Comparison of ENCODE assay signal across 8 mouse cellular contexts in the genomic region with DNA sequence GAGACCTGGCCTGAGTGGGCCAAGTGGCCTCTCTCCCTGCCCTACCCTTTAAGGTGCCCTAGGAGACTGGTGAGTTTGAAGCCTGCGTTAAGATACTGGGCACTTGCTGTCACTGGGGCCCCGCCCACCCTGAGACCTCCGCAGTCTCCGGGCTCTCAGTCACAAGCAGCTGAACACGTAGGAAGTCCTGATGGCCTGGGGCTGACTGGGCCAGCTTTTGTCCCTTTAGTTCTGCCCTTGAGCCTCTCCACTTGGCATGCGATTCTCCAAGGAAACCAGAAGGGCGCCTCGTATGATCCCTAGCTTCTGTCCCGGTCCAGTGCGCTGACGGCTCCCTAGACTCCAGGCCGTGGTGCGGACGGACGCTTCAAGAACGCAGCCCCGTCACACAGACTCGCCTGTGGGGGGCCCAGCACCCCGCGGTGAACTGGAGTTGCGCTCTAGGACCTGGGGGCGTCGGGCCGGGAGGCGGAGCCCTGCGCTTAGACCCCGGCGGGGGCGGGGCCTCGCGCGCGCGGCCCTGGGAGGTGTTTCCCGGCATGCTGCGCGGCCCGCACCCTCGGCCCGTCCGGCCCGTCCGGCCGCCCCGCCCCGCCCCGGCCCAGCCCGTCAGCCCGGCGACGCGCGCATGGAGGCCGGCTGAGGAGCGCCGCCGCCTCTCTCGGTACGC. TPM values are rescaled to one million over a fixed set of nuclear protein-coding genes. Genes with fewer than 3 reads are reported as not detected.
A peak's percentile ranks its signal among the peaks of the same experiment; 100 is the strongest.
DNase-seq lines count a peak whose midpoint lies in the region; ATAC-seq lines count a peak whose summit lies in the region.

No protein-coding gene starts in this region.

- H3K27ac ChIP-seq in embryonic facial prominence, embryonic 11.5 days (replicated peaks; ENCODE audit: low read depth, low read length): peak overlapping the region; percentile 56
- peak overlapping the region; percentile 76 for H3K27ac ChIP-seq in limb, embryonic 13.5 days
- peak overlapping the region; percentile 90 for H3K27ac ChIP-seq in midbrain, embryonic 15.5 days

- ATAC-seq in embryonic facial prominence, embryonic 11.5 days (replicated peaks; ENCODE audit: insufficient number of reproducible peaks, low FRiP score, low TSS enrichment, low read depth): peak; percentile 86
- peak; percentile 94 for ATAC-seq in limb, embryonic 13.5 days (ENCODE audit: low FRiP score, low read depth)
- ATAC-seq in midbrain, embryonic 15.5 days (replicated peaks): peak; percentile 87

- H3K4me2 ChIP-seq in embryonic facial prominence, embryonic 11.5 days (ENCODE audit: low read depth, low read length): peak overlapping the region; percentile 89
- H3K4me2 ChIP-seq in limb, embryonic 13.5 days (replicated peaks): peak overlapping the region; percentile 95
- H3K4me2 ChIP-seq in midbrain, embryonic 15.5 days: peak overlapping the region; percentile 88

- peak; percentile 94 for DNase-seq in 3134 (ENCODE audit: extremely low read depth, insufficient read length, low spot score)
- peak; percentile 93 for DNase-seq in adrenal gland, postnatal 25 days
- peak; percentile 95 for DNase-seq in embryonic facial prominence, embryonic 11.5 days (ENCODE audit: low spot score)
- DNase-seq in heart, adult 11 months: peak; percentile 99
- DNase-seq in kidney, adult 18-20 months: peak; percentile 91
- peak; percentile 78 to 84 for DNase-seq in spleen, adult 18-20 months

- H3K36me3 ChIP-seq in embryonic facial prominence, embryonic 11.5 days (replicated peaks; ENCODE audit: control insufficient read depth, insufficient read depth, low read depth, low read length): no peaks in the 10 kb centered on the region
- peaks cover 10% of the 10 kb centered on the region; the same call in 1 of the 2 replicates for H3K36me3 ChIP-seq in limb, embryonic 13.5 days
- peaks cover 2% of the 10 kb centered on the region; the same call in 1 of the 2 replicates for H3K36me3 ChIP-seq in midbrain, embryonic 15.5 days (replicated peaks)

- peak overlapping the region; percentile 86 for H3K9ac ChIP-seq in embryonic facial prominence, embryonic 11.5 days (replicated peaks; ENCODE audit: low read length)
- H3K9ac ChIP-seq in limb, embryonic 13.5 days: peak overlapping the region; percentile 92
- peak overlapping the region; percentile 91 for H3K9ac ChIP-seq in midbrain, embryonic 15.5 days

- peaks cover 7% of the 10 kb centered on the region for H3K4me1 ChIP-seq in embryonic facial prominence, embryonic 11.5 days (ENCODE audit: control insufficient read depth, insufficient read depth, low read length)
- peaks cover 39% of the 10 kb centered on the region for H3K4me1 ChIP-seq in limb, embryonic 13.5 days
- H3K4me1 ChIP-seq in midbrain, embryonic 15.5 days: peaks cover 37% of the 10 kb centered on the region

- H3K4me3 ChIP-seq in embryonic facial prominence, embryonic 11.5 days (ENCODE audit: low read depth, low read length): peak overlapping the region; percentile 86
- peak overlapping the region; percentile 85 for H3K4me3 ChIP-seq in limb, embryonic 13.5 days
- peak overlapping the region; percentile 78 for H3K4me3 ChIP-seq in midbrain, embryonic 15.5 days

- under 1% methylated on average over 48 of the region's 59 CpGs for WGBS in embryonic facial prominence, embryonic 11.5 days
- WGBS in limb, embryonic 13.5 days: 2% methylated on average over 34 of the region's 59 CpGs
- WGBS in midbrain, embryonic 15.5 days: under 1% methylated on average over 49 of the region's 59 CpGs

- no peaks in the 10 kb centered on the region for H3K9me3 ChIP-seq in embryonic facial prominence, embryonic 11.5 days (replicated peaks; ENCODE audit: control insufficient read depth, low read length)
- no peaks in the 10 kb centered on the region for H3K9me3 ChIP-seq in limb, embryonic 13.5 days
- no peaks in the 10 kb centered on the region for H3K9me3 ChIP-seq in midbrain, embryonic 15.5 days

- H3K27me3 ChIP-seq in embryonic facial prominence, embryonic 11.5 days (ENCODE audit: control insufficient read depth, insufficient read depth, low read length): no peaks in the 10 kb centered on the region
- H3K27me3 ChIP-seq in limb, embryonic 13.5 days: peaks cover 6% of the 10 kb centered on the region; the same call in 1 of the 2 replicates
- no peaks in the 10 kb centered on the region for H3K27me3 ChIP-seq in midbrain, embryonic 15.5 days (replicated peaks)

RNA-seq across cellular contexts. Expression of a gene that starts 0.7 kb away (rescaled TPM):
- total RNA-seq in adrenal gland, postnatal 25 days (2021): 39.0 and 43.6 TPM in 2 replicates
- 38.0 and 43.6 TPM in 2 replicates for polyA plus RNA-seq in embryonic facial prominence, embryonic 11.5 days (2014; fragmentation: Nextera tagmentation; extraction: Ambion mirVana)
- polyA plus RNA-seq in limb, embryonic 13.5 days (2015; fragmentation: Nextera tagmentation; extraction: Ambion mirVana): 49.4 and 51.3 TPM in 2 replicates
- 39.3 and 40.2 TPM in 2 replicates for polyA plus RNA-seq in midbrain, embryonic 15.5 days (2015; fragmentation: Nextera tagmentation; extraction: Ambion mirVana)

RNA-seq across cellular contexts. Expression of a gene that starts 13.3 kb away (rescaled TPM):
- 41.8 and 50.2 TPM in 2 replicates for total RNA-seq in adrenal gland, postnatal 25 days (2021)
- 17.2 and 17.7 TPM in 2 replicates for polyA plus RNA-seq in embryonic facial prominence, embryonic 11.5 days (2014; fragmentation: Nextera tagmentation; extraction: Ambion mirVana)
- 18.6 and 19.0 TPM in 2 replicates for polyA plus RNA-seq in limb, embryonic 13.5 days (2015; fragmentation: Nextera tagmentation; extraction: Ambion mirVana)
- polyA plus RNA-seq in midbrain, embryonic 15.5 days (2015; fragmentation: Nextera tagmentation; extraction: Ambion mirVana): 20.4 and 22.4 TPM in 2 replicates

RNA-seq across cellular contexts. Expression of a gene that starts 16.1 kb away (rescaled TPM):
- 0.81 and 1.6 TPM in 2 replicates for total RNA-seq in adrenal gland, postnatal 25 days (2021)
- polyA plus RNA-seq in embryonic facial prominence, embryonic 11.5 days (2014; fragmentation: Nextera tagmentation; extraction: Ambion mirVana): 0.24 and 0.28 TPM in 2 replicates
- 0.68 and 0.90 TPM in 2 replicates for polyA plus RNA-seq in limb, embryonic 13.5 days (2015; fragmentation: Nextera tagmentation; extraction: Ambion mirVana)
- 8.5 and 9.1 TPM in 2 replicates for polyA plus RNA-seq in midbrain, embryonic 15.5 days (2015; fragmentation: Nextera tagmentation; extraction: Ambion mirVana)

RNA-seq across cellular contexts. Expression of a gene that starts 47.3 kb away (rescaled TPM):
- 18.1 and 25.9 TPM in 2 replicates for total RNA-seq in adrenal gland, postnatal 25 days (2021)
- polyA plus RNA-seq in embryonic facial prominence, embryonic 11.5 days (2014; fragmentation: Nextera tagmentation; extraction: Ambion mirVana): 15.6 and 17.0 TPM in 2 replicates
- polyA plus RNA-seq in limb, embryonic 13.5 days (2015; fragmentation: Nextera tagmentation; extraction: Ambion mirVana): 17.5 and 18.1 TPM in 2 replicates
- polyA plus RNA-seq in midbrain, embryonic 15.5 days (2015; fragmentation: Nextera tagmentation; extraction: Ambion mirVana): 20.1 and 21.2 TPM in 2 replicates

RNA-seq across cellular contexts. Expression of a gene that starts 52.9 kb away (rescaled TPM):
- 14.5 and 19.6 TPM in 2 replicates for total RNA-seq in adrenal gland, postnatal 25 days (2021)
- 10.3 and 11.3 TPM in 2 replicates for polyA plus RNA-seq in embryonic facial prominence, embryonic 11.5 days (2014; fragmentation: Nextera tagmentation; extraction: Ambion mirVana)
- polyA plus RNA-seq in limb, embryonic 13.5 days (2015; fragmentation: Nextera tagmentation; extraction: Ambion mirVana): 17.4 and 18.7 TPM in 2 replicates
- polyA plus RNA-seq in midbrain, embryonic 15.5 days (2015; fragmentation: Nextera tagmentation; extraction: Ambion mirVana): 27.0 and 31.4 TPM in 2 replicates

Comparison
In these comparisons a context has a peak if more than half of its experiments do, and no peak if none do; other contexts are left out.
1. Peak in every context shown above with its lines: DNase-seq, ATAC-seq, H3K4me3 ChIP-seq and H3K27ac ChIP-seq.